Mouse (Mus musculus) cortical plate, adult 2 months (tissue): Measurements from ENCODE around the gene Barx2. TPM values are rescaled to one million over a fixed set of nuclear protein-coding genes. Genes with fewer than 3 reads are reported as not detected.

Experiments
- H3K27ac ChIP-seq: fragments of 200-500 bp; 2 replicates; pipeline ENCODE4 v1.5.1; 2012; ENCODE audit warnings: low read length, control low read depth, inconsistent platforms; ENCODE audit not compliant: insufficient read depth
- H3K4me1 ChIP-seq: fragments of 200-500 bp; 2 replicates; pipeline ENCODE4 v1.6.1; 2011; ENCODE audit warnings: low read length; ENCODE audit not compliant: control insufficient read depth, insufficient read depth
- H3K4me3 ChIP-seq: fragments of 200-500 bp; 2 replicates; pipeline ENCODE4 v1.5.1; 2011; ENCODE audit warnings: mild to moderate bottlenecking, low read length, control low read depth; ENCODE audit not compliant: insufficient read depth
- CTCF ChIP-seq: fragments of 200-500 bp; IDR thresholded peaks from 2 replicates; pipeline ENCODE4 v1.5.1; 2011; ENCODE audit warnings: mild to moderate bottlenecking, control low read depth, low read length; ENCODE audit not compliant: insufficient read depth; ENCODE audit errors: extremely low read depth
- POLR2A ChIP-seq: fragments of 200-500 bp; IDR thresholded peaks from 2 replicates; pipeline ENCODE4 v1.6.1; 2011; ENCODE audit warnings: mild to moderate bottlenecking, low read length, control low read depth; ENCODE audit not compliant: insufficient read depth; ENCODE audit errors: extremely low read depth
- polyA plus RNA-seq: library from polyadenylated mRNA; depleted of rRNA; stranded (reverse); fragments of >200 nt; gene quantifications from 2 replicates; pipeline ENCODE4 v1.2.3, GENCODE M21; 2012

Barx2 gene
- polyA plus RNA-seq, 1 experiment: 4.1 TPM

DNA sequence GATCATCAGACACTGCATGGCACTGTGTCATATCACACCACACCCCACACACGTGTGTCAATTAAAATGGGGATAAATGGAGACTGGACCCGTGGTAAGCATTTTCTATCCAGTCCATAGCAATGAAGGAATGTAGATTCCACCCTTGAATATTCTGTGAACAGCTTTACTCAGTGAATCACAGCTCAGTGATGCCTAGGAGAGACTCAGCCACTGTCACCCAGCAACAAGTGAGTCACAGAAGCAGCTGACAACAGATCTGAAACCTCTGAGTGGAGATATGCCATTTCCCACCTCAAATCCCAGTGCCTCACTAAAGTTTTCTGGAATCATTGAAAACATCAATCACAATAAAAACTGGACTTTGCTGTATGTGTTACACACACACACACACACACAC is 11.5 kb downstream of the Barx2 start:
- H3K4me1 ChIP-seq: peaks cover 3% of the 10 kb centered on the region
- no peak overlapping the region for H3K4me3 ChIP-seq
- no peak overlapping the region for H3K27ac ChIP-seq
- no peak for TF ChIP-seq POLR2A
- TF ChIP-seq CTCF: no peak

DNA sequence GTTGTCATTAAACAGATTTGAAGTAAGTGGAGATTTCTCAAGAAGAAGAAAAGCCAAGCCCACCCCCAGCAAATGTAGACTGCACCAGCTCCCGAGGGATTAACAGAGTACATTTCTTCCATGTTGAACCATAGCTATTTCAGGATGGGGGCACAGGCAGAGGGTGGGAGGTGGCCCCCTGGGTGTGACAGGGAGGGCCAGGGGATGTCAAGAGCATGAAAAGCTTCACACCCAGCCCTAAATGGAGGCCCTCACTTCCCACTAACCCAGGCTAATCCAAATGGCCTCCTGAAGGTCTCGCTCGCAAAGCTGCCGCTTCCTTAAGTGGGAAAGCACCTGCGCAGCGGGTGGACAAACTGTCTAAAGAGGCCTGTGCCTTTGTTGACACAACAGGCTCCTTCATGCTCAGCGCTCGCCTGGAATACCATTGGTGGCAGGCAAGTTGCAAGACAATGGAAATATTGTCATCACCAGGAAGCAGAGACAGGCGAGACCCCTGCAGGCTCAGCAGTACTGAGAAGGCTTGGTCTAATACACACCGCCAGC is 18.4 kb downstream of the Barx2 start:
- TF ChIP-seq CTCF (no peak), POLR2A (no peak)
- no peak overlapping the region for H3K27ac ChIP-seq
- peaks cover 1% of the 10 kb centered on the region; the same call in 1 of the 2 replicates for H3K4me1 ChIP-seq
- H3K4me3 ChIP-seq: no peak overlapping the region

DNA sequence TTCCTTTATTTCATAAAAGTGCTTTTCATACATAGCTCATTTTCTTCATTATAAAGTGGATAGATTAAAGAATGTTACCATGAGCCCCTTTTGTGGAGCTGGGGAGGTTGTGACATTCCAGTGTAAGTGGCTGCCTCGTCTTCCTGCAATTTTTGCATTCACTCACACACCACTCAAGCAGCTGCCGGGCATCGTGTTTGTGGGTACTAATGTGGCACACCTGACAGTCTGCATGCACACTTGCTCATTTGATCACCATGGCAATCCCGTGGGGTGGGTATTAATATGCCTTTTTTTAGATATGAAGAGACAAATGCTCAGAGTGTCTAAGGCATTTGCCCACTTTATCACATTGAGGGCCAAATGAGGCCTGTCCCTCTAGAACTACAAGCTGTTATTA is 24.9 kb downstream of the Barx2 start:
- Histone ChIP-seq H3K4me1 (no peaks in the 10 kb centered on the region), H3K4me3 (no peak overlapping the region), H3K27ac (no peak overlapping the region)
- no peak for TF ChIP-seq CTCF

DNA sequence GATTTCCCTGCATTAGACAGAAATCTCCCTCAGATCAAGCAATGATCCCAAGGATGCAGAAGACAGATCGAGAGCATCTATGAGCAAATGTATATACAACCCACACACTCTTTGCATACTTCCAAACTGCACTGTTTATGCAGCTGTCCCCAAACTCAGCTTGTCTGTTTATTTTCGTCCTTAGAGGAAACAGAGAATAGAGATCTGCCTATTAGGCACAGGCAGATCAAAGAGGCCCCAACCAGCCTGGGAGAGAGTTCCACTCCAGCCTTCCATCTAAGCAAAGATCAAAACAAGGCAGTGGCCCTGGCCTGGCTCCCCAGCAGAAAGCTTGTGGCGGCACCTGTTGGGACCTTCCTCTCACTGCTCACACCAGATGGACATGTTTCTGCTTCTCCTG is 27.0 kb downstream of the Barx2 start:
- Histone ChIP-seq H3K4me3 (no peak overlapping the region), H3K27ac (no peak overlapping the region), H3K4me1 (no peaks in the 10 kb centered on the region)
- TF ChIP-seq POLR2A: no peak
- no peak for TF ChIP-seq CTCF

DNA sequence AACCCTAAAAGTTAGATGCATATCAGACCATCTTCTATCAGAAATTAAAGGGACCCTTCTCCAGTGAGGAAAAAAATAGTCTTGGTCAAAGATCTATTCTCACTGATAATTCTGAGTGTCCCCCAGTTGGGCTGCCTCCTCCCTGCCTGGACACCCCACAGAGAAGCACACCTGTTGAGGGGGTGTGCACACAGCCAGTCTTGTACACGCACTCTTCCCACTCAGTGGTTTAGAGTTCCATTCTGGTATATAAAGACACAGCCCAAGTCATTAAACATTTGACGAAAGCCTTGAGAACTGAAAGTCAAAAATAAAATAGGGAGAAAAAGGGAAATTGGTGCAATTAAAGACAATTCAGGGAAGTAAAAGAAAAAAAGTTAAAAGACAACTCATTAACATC is 30.9 kb downstream of the Barx2 start:
- no peak overlapping the region for H3K27ac ChIP-seq
- H3K4me3 ChIP-seq: no peak overlapping the region
- TF ChIP-seq POLR2A (no peak), CTCF (no peak)
- no peaks in the 10 kb centered on the region for H3K4me1 ChIP-seq

DNA sequence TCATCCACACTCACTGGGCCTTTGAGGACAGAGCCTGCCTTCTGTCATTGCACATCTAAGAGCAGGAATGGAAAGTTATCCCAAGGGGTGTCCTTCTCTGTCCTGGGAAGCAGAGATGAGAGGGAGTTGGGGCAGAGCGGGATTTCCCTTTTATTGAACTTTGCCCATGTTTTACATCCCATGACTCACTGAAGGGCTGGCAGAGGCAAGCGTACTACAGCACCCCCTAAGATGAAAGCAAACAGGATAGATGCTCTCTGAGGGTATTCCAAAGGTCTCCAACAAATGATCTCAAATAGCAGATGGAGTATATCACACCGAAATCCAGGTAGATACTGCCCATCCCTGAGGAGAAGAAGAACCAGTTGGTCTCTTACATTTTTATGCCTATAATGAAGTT is 37.7 kb downstream of the Barx2 start:
- TF ChIP-seq POLR2A (no peak), CTCF (no peak)
- Histone ChIP-seq H3K4me1 (no peaks in the 10 kb centered on the region), H3K4me3 (no peak overlapping the region)

DNA sequence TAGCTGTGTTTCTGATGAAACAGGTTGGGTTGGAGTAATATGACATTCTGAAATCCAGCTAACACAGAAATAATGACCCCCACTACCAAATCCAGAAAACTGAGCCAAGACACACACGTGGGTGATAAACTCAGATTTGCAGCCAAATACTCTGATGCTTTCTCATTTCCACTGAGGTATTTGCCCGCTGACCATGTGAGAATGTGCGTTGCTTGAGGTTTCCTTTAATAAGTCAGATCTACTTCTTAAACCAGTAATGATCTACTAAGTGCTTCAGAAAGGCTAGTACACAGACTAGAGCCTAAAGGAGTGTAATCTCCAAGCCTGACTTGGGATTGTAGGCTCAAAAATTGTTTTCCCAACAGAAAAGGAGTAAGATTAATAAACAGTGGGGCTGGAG is 39.0 kb downstream of the Barx2 start:
- no peaks in the 10 kb centered on the region for H3K4me1 ChIP-seq

More for the DNA sequence above, 37.7 kb downstream of the Barx2 start:
- H3K27ac ChIP-seq: no peak overlapping the region

DNA sequence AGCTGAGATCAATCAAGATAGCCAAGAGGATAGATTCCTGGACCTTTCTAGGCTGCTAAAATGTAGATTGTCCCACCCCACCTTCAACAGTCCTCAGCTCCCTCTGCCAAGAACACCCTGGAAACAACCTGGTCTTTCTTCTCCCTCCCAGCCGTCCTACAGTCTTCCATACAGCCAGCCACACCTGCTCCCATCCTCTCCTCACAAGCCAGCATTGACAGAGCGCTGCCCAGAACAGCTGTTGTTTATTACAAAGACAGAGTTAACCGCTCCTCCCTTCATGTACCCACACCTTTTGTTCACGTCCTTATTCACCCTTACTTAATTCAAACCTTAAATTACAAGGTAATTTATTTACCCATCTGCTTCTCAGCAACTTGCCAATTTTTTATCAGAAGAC is 41.9 kb downstream of the Barx2 start:
- no peak overlapping the region for H3K4me3 ChIP-seq
- no peak overlapping the region for H3K27ac ChIP-seq
- no peaks in the 10 kb centered on the region for H3K4me1 ChIP-seq
- no peak for TF ChIP-seq CTCF
- TF ChIP-seq POLR2A: no peak

More for the DNA sequence above, 39.0 kb downstream of the Barx2 start:
- no peak overlapping the region for H3K4me3 ChIP-seq
- H3K27ac ChIP-seq: no peak overlapping the region
- TF ChIP-seq POLR2A (no peak), CTCF (no peak)

DNA sequence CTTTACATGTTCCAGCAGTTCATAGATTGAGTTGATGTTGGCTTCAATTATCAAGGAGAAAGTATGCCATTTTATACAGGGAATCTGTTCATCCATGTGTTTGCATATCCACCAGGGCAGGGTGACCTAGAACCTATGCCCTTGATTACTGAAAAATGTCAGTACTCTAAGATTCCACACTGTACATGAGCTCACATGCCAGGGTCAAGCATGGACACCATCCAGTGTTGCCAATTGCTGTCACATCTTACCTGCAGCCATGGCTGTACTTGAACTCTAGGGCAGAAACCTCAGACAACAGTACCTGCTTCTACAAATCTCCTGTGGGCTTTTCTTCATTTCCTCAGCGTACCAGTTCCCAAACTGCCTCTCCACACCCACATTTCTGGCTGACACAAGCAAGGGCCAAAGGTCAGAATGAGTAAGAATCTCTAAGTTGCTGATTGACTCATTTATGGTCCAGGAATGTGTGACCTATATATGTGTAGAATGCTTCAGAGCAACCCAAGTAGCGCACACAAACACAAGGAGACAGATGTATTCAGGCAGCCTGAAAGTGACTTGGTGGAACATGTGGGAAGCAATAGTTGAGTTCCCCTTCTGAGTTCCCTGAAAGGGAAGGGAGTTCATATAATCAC is 44.3 kb downstream of the Barx2 start:
- no peak overlapping the region for H3K4me3 ChIP-seq
- TF ChIP-seq CTCF: no peak
- no peak for TF ChIP-seq POLR2A
- no peak overlapping the region for H3K27ac ChIP-seq
- H3K4me1 ChIP-seq: peaks cover 1% of the 10 kb centered on the region; the same call in 1 of the 2 replicates

DNA sequence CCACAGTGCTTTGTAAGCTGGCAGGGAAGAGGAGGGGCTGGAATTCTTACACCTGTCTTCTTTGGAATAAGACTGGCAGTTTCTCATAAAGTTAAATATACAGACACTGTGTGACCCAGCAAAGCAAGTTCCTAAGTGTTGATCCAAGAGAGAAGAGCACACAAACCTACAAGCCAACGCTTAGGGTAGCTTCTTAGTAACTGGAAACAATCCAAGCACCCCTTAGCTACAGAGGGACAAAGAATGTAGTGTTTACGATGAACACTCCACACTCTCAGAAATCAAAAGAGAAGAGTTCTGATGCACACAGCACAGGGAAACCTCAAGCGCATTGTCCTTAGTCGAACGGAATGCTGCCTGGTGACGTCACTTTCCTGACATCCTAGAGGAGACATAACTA is 49.4 kb downstream of the Barx2 start:
- TF ChIP-seq CTCF: no peak
- no peak for TF ChIP-seq POLR2A

More for the DNA sequence above, 49.4 kb downstream of the Barx2 start:
- H3K4me3 ChIP-seq: no peak overlapping the region
- no peak overlapping the region for H3K27ac ChIP-seq
- H3K4me1 ChIP-seq: peaks cover 2% of the 10 kb centered on the region; the same call in 1 of the 2 replicates
